Mouse (Mus musculus) bone marrow macrophage, adult 2 months (primary cell): ENCODE measurements around the gene Ctcf. TPM values are rescaled to one million over a fixed set of nuclear protein-coding genes. Genes with fewer than 3 reads are reported as not detected.

Experiments used
- H3K27ac ChIP-seq: 2 replicates; pipeline ENCODE4 v1.5.1; 2012; ENCODE audit warnings: low read depth, low read length; ENCODE audit not compliant: insufficient read depth
- H3K4me1 ChIP-seq: 2 replicates; pipeline ENCODE4 v1.6.1; 2012; ENCODE audit warnings: low read length; ENCODE audit not compliant: control insufficient read depth, insufficient read depth
- H3K4me3 ChIP-seq: 2 replicates; pipeline ENCODE4 v1.5.1; 2012; ENCODE audit warnings: mild to moderate bottlenecking, low read length, moderate library complexity; ENCODE audit not compliant: insufficient read depth
- CTCF ChIP-seq: IDR thresholded peaks from 2 replicates; pipeline ENCODE4 v1.5.1; 2012; ENCODE audit warnings: low read depth, mild to moderate bottlenecking, low read length, moderate library complexity
- POLR2A ChIP-seq: IDR thresholded peaks from 2 replicates; pipeline ENCODE4 v1.6.1; 2012; ENCODE audit warnings: mild to moderate bottlenecking, low read depth, low read length, borderline replicate concordance
- polyA plus RNA-seq: library from polyadenylated mRNA; stranded (reverse); fragments of >200 nt; gene quantifications from 2 replicates; pipeline ENCODE4 v1.2.4, GENCODE M21; 2012; ENCODE audit not compliant: missing spikeins, insufficient read depth, insufficient read length

The Ctcf gene
- polyA plus RNA-seq, 1 experiment, result 60.3 TPM

DNA sequence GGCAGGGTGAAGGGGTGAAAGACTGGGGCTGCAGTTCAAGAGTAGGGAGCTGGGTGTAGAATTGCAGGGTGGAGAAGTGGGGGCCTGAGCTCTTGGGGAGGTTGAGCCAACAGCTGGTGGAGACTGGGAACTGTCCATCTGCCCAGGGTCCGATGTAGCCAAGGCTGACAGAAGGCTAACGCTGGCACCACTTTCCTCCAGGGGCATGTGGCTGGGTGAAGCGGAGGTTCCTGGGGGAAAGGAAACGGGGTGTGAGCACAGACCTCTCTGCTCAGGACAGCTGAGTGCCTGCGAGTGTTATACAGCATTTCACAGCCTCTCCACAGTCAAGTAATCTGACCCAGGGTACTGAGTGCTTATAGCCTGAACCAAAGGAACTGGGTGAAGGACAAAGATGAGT is 62.4 kb downstream of the Ctcf start:
- Histone ChIP-seq H3K4me1 (peaks cover 2% of the 10 kb centered on the region; the same call in 1 of the 2 replicates), H3K4me3 (no peak overlapping the region), H3K27ac (no peak overlapping the region)
- TF ChIP-seq POLR2A, result no peak
- TF ChIP-seq CTCF, result no peak

GRCm38 (mm10) chr8:105699488-105700215 is 63.3 kb downstream of the Ctcf start:
- H3K27ac ChIP-seq, result no peak overlapping the region
- no peak for TF ChIP-seq CTCF
- peaks cover 2% of the 10 kb centered on the region; the same call in 1 of the 2 replicates for H3K4me1 ChIP-seq
- H3K4me3 ChIP-seq, result peak overlapping the region; percentile 87

GRCm38 (mm10) chr8:105700566-105700965 is 64.2 kb downstream of the Ctcf start:
- no peak for TF ChIP-seq CTCF
- no peak for TF ChIP-seq POLR2A
- H3K4me1 ChIP-seq, result peaks cover 2% of the 10 kb centered on the region; the same call in 1 of the 2 replicates
- peak overlapping the region; percentile 87 for H3K4me3 ChIP-seq
- peak overlapping the region; percentile 93; the same call in 1 of the 2 replicates for H3K27ac ChIP-seq

DNA sequence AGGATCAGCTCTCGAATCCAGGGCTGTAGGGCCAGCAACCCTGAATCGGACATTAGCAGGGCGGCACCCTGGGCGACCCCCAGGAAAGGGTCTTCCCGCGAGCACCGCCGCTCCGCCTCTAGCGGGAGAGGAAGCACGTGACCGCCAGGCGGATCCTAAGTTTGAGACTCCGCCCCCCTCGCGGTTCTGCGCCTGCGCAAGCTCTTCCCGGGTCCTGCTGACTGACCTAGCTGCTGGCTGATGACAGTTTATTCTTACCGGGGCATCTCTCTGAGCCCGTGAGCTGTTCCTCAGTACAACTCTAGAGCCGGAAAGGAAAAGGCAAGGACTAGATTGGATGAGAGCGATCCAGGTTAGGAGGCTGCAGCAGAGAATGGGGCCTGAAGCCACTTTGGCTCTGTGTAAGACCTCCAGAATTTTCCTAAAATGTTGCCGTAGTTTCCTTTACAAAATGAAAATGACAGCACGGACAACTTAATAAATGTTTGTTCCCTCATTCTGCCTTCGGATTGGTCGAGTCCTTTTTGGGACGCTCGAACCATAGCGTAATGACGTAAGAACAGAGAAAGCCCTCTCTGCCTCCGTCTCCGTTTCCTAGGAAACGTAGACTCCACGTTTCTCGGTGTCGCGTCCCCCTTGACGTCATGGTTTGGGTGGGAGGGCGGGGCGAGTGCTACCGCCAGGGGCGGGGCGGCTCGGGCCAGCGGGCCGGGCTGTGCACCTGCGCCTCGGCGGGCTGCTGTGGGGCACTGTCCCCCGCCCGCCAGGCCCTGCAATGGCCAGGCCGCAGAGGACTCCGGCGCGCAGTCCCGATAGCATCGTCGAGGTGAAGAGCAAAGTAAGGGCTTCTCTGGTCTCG is 64.8 kb downstream of the Ctcf start, which contains the start of the genes Acd and Pard6a:
Gene Acd, minus strand, starts transcription at position 137 of the 859 bp plus-strand sequence.
Gene Pard6a, plus strand, starts transcription at position 183 of the 859 bp plus-strand sequence.
- TF ChIP-seq CTCF, result no peak
- no peak; the same call in 1 of the 2 replicates for TF ChIP-seq POLR2A
- peaks cover 2% of the 10 kb centered on the region; the same call in 1 of the 2 replicates for H3K4me1 ChIP-seq
- peak within 1 kb of the TSS; percentile 93 for H3K27ac ChIP-seq
- H3K4me3 ChIP-seq, result peak within 1 kb of the TSS; percentile 87

GRCm38 (mm10) chr8:105702001-105702401 is 65.6 kb downstream of the Ctcf start:
- Histone ChIP-seq H3K4me3 (peak overlapping the region; percentile 87), H3K27ac (no peak overlapping the region), H3K4me1 (peaks cover 2% of the 10 kb centered on the region; the same call in 1 of the 2 replicates)
- TF ChIP-seq POLR2A, result no peak
- TF ChIP-seq CTCF, result no peak

- no peak overlapping the region for H3K4me3 ChIP-seq
Observed at GRCm38 (mm10) chr8:105702731-105703415, 66.5 kb downstream of the Ctcf start.

DNA sequence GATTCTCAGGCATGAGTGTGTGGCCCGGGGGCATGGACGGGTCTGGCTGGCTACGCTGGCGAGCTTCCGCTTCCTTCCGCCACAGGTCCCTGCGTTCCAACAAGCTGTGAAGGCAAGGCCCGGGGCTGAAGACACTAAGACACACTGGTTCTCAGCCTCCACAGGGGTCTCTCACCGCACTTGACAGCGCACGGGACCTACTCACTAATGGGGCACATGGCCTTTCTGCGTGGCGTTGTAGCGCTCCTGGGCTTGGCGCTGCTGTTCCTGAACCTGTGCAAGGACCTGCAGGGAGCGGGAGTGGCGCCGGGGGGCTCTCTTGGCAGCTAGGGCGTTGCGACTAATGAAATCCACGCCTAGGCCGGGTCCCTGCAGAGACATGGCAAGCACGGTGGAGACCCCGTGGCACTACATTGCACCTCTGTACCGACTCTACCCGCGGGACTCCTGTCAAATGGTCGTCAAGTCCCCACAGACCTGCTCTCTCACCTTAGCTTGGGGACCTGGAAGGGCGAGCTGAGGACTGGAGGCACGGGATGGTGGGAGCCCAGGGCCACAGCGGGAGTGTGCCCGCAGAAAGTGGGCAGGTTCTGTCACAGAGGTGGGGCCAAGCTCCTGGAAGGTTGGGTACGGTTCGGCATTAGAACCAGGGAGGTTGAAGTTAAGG is 67.9 kb downstream of the Ctcf start:
- peaks cover 5% of the 10 kb centered on the region; the same call in 1 of the 2 replicates for H3K4me1 ChIP-seq
- H3K4me3 ChIP-seq, result no peak overlapping the region
- TF ChIP-seq POLR2A, result no peak
- no peak for TF ChIP-seq CTCF
- no peak overlapping the region for H3K27ac ChIP-seq

More at GRCm38 (mm10) chr8:105702731-105703415, 66.5 kb downstream of the Ctcf start:
- TF ChIP-seq POLR2A, result no peak
- no peak for TF ChIP-seq CTCF
- Histone ChIP-seq H3K4me1 (peaks cover 5% of the 10 kb centered on the region; the same call in 1 of the 2 replicates), H3K27ac (no peak overlapping the region)

DNA sequence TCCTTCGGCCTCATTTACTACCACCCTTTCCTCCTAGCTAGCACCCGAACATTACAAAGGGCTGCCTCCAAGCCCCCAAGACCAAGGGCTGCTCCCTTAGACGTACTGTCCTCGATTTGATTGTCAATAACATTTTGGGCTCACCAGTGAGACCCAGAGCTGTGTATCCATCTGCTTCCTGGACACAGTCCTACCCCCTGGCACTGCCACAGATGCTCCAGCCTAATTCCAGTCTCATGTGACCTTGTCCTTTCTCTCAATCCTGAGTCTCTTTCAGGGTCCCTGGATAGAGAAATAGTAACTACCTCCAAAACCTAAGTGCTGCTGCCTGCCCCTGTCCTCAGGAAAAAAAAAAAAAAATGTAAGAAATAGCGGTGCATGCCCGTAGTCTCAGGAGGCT is 68.6 kb downstream of the Ctcf start:
- H3K4me1 ChIP-seq, result peaks cover 5% of the 10 kb centered on the region; the same call in 1 of the 2 replicates
- H3K4me3 ChIP-seq, result no peak overlapping the region
- no peak for TF ChIP-seq CTCF
- TF ChIP-seq POLR2A, result no peak
- H3K27ac ChIP-seq, result no peak overlapping the region

- no peak overlapping the region for H3K4me3 ChIP-seq
- no peak for TF ChIP-seq CTCF
- no peak for TF ChIP-seq POLR2A
- H3K4me1 ChIP-seq, result peaks cover 3% of the 10 kb centered on the region; the same call in 1 of the 2 replicates
Observed at GRCm38 (mm10) chr8:105706426-105706825, 70.1 kb downstream of the Ctcf start.

More at GRCm38 (mm10) chr8:105706426-105706825, 70.1 kb downstream of the Ctcf start:
- no peak overlapping the region for H3K27ac ChIP-seq
